Comparison of ENCODE assay signal across 28 mouse cellular contexts in genomic region chr12:101910360-101910759, GRCm38 (mm10).
"Had no signal": no experiment of that assay in that cellular context is flagged by ENCODE, and none has a peak within 500 bp of the region (broad histone marks: within the 10 kb centered on the region; RNA-seq: fewer than 3 reads in every experiment).

No protein-coding gene starts in this region.

- H3K4me2 ChIP-seq: embryonic facial prominence, embryonic 12.5 days; forebrain, embryonic 12.5 days; forebrain, embryonic 13.5 days; forebrain, embryonic 15.5 days had no signal

- DNase-seq: cerebellum, adult 2 months; cerebellum, adult 8-10 months; cerebellum, adult 9-10 months; cerebellum, adult 9-11 months; cerebellum, postnatal 10 days; cerebellum, postnatal 14 days; cerebellum, postnatal 25 days; cerebellum, postnatal 36 days; embryo, embryonic 11 days; forebrain, postnatal 0 days; gastrocnemius, adult 2 months; gastrocnemius, postnatal 10 days; gastrocnemius, postnatal 14 days; gastrocnemius, postnatal 25 days; gastrocnemius, postnatal 36 days; heart, adult 18-20 months; heart, adult 2 months had no signal

- H3K27me3 ChIP-seq: embryonic facial prominence, embryonic 12.5 days; embryonic facial prominence, embryonic 13.5 days; embryonic facial prominence, embryonic 15.5 days; forebrain, embryonic 12.5 days; forebrain, embryonic 13.5 days; forebrain, embryonic 15.5 days had no signal

- H3K9me3 ChIP-seq: embryonic facial prominence, embryonic 10.5 days; embryonic facial prominence, embryonic 15.5 days; forebrain, embryonic 10.5 days; forebrain, embryonic 12.5 days; forebrain, embryonic 13.5 days; forebrain, embryonic 15.5 days had no signal

- ATAC-seq: forebrain, embryonic 13.5 days; forebrain, embryonic 14.5 days; forebrain, embryonic 15.5 days; forebrain, embryonic 16.5 days; forebrain, postnatal 0 days had no signal

- H3K9ac ChIP-seq: embryonic facial prominence, embryonic 12.5 days; embryonic facial prominence, embryonic 13.5 days; embryonic facial prominence, embryonic 15.5 days; forebrain, embryonic 12.5 days; forebrain, embryonic 13.5 days; forebrain, embryonic 15.5 days; forebrain, postnatal 0 days had no signal

- H3K4me3 ChIP-seq: embryonic facial prominence, embryonic 10.5 days; embryonic facial prominence, embryonic 12.5 days; embryonic facial prominence, embryonic 15.5 days; erythroblast, embryonic 14.5 days; forebrain, embryonic 10.5 days; forebrain, embryonic 12.5 days; forebrain, embryonic 13.5 days; forebrain, embryonic 15.5 days; heart, adult 2 months had no signal

- H3K27ac ChIP-seq: embryonic facial prominence, embryonic 10.5 days; embryonic facial prominence, embryonic 12.5 days; embryonic facial prominence, embryonic 13.5 days; embryonic facial prominence, embryonic 15.5 days; forebrain, embryonic 10.5 days; forebrain, embryonic 12.5 days; forebrain, embryonic 13.5 days; forebrain, embryonic 15.5 days; gastrocnemius, adult 2 months; heart, adult 2 months had no signal
